Mouse (Mus musculus): ENCODE measurements around the gene Atp6v1f.
A peak's percentile ranks its signal among the peaks of the same experiment; 100 is the strongest.

Atp6v1f gene

DNA sequence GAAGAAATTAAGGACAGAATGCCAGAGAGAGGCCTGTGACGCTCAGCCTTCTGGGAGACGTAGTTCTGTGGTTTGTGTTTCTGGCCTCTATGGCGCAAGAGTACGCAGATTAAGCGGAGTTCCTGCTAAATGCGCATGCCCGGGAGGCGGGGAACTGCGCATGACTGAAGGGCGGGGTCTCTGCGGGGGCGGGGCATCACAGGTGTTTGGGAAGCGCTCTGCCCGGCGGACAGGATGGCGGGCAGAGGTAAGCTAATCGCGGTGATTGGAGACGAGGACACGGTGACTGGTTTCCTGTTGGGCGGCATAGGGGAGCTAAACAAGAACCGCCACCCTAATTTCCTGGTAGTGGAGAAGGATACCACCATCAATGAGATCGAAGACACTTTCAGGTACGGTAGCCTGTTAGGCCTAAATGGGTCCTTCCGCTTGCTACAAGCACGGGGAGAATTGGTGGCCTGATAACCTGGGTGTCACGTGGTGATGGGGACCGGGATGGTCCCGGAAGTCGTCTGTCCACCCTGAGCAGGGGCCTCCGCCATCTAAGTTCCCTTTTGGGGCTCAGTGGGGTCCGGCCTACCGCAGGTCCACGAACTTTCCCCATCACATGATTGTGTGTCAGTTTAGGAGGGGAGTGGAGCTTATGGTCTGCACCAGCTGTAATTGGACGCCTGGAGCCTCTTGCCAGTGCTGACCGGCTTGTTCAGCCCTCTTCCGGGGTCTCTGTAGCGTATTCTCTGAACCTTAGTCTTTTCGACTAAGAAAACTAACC lies at the start of gene Atp6v1f:
Gene Atp6v1f (plus strand): TSS at position 136 of the 772 bp plus-strand sequence.
- DNase-seq (ENCODE audit: low spot score in 2 of 2): peak; percentile 86 to 92

GRCm38 (mm10) chr6:29420596-29420995 lies 46.9 kb upstream of the Atp6v1f start:
- no peak for DNase-seq (ENCODE audit: low spot score in 2 of 2)

GRCm38 (mm10) chr6:29425118-29425517 lies 42.4 kb upstream of the Atp6v1f start:
- DNase-seq (ENCODE audit: low spot score in 2 of 2): no peak

DNA sequence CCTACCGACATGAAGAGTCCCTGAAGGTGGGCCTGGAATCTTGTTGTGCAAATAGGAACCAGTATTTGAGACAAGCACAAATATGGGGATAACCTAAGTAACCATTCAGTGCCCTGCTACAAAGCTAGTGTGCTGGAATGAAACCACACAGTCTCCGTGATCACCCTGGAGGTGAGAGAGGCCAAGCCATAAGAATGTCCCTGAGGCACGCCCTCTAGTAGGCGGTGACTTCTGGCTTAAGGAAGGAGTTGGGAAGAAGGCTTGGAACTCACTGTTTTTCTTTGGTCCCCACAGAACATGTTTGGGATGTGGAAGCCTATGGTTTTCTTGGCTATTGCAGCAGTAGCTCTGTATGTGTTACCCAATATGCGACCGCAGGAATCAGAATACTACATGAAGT lies 41.2 kb upstream of the Atp6v1f start:
- no peak for DNase-seq (ENCODE audit: low spot score in 2 of 2)

DNA sequence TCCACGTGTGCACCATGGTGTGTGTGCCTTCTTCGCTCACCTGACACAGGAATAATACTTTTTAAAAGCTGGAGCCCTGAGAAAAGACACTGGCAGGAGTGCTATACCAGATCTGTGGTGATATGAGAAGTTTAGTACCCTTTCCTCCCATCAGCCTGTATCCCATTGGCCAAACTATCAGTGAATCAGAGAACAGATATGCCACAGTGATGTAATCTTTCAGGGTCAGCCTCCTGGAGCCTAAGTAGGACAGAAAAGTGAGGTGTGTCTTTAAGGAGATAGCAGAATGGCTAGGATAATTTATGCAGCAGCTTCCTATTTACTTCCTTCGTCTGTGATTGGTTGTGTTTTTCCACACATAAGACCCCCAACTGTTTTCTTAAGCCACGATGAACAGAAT lies 39.3 kb upstream of the Atp6v1f start:
- no peak for DNase-seq (ENCODE audit: low spot score in 2 of 2)

GRCm38 (mm10) chr6:29430681-29431420 lies 36.7 kb upstream of the Atp6v1f start:
- no peak for DNase-seq (ENCODE audit: low spot score in 2 of 2)

DNA sequence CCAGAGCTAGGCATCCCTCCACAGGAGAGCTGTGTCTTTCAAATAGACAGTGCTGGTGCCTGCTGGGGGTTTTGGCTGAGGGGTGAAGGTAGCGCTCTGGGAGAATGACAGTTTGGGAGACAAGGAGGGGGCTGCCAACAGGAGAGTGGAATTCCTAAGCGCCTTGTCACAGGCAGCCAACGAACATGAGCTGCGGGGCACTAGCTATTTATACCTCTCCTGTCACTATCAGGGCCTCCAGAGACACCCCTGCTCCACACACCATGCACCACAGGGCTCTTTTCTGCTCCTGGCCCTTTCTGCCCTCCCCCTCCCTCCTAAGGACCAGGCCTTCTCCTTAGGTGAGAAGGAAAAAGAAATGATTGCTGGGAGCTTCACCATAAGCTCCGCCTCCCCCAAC lies 36.0 kb upstream of the Atp6v1f start:
- DNase-seq (ENCODE audit: low spot score in 2 of 2): no peak

- DNase-seq (ENCODE audit: low spot score in 2 of 2): no peak
These were observed 35.4 kb upstream of the Atp6v1f start for GRCm38 (mm10) chr6:29432156-29432555.

DNA sequence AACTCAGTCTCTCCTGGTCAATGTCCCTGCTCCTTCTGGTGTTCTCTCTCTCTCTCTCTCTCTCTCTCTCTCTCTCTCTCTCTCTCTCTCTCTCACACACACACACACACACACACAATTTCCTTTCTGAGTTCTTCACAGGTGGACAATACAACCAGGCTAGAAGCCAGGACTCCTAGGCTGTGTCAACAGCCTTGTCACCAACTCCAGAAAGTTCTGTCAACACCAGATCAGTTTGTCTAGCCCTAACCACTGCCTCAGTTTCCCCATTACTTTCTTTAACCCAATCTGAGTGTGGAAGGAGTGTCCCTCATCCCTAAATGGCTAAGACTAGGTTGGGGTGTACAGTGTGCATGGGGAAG lies 34.9 kb upstream of the Atp6v1f start:
- no peak for DNase-seq (ENCODE audit: low spot score in 2 of 2)

DNA sequence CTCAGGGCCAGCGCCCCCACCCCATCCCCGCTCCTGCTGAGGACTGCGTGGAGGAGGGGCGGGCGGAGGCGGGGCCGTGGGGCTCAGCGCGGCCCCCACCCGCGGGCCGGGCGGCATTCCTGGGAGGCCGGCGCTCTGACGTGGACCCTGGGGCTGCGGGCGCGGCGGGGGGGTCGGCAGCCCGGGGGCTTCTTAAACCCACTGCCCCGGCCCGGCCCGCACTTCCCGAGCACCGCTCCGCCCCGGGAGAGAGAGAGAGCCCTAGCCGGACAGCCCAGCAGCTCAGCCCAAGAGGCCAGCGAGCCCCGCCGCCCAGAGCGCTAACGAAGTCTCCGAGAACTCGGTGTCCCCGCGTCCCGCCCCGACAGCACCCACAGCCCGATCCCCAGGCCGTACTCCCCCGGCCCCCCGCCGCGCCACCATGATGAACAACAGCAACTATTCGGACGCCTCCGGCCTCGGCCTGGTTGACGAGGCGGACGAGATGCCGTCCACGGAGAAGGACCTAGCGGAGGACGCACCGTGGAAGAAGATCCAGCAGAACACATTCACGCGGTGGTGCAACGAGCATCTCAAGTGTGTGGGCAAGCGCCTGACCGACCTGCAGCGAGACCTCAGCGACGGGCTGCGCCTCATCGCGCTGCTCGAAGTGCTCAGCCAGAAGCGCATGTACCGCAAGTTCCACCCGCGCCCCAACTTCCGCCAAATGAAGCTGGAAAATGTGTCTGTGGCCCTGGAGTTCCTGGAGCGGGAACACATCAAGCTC lies 34.3 kb upstream of the Atp6v1f start, which contains the start of gene Flnc:
Gene Flnc (plus strand): TSS at position 219 of the 766 bp plus-strand sequence.
- DNase-seq (ENCODE audit: low spot score in 2 of 2): no peak

DNA sequence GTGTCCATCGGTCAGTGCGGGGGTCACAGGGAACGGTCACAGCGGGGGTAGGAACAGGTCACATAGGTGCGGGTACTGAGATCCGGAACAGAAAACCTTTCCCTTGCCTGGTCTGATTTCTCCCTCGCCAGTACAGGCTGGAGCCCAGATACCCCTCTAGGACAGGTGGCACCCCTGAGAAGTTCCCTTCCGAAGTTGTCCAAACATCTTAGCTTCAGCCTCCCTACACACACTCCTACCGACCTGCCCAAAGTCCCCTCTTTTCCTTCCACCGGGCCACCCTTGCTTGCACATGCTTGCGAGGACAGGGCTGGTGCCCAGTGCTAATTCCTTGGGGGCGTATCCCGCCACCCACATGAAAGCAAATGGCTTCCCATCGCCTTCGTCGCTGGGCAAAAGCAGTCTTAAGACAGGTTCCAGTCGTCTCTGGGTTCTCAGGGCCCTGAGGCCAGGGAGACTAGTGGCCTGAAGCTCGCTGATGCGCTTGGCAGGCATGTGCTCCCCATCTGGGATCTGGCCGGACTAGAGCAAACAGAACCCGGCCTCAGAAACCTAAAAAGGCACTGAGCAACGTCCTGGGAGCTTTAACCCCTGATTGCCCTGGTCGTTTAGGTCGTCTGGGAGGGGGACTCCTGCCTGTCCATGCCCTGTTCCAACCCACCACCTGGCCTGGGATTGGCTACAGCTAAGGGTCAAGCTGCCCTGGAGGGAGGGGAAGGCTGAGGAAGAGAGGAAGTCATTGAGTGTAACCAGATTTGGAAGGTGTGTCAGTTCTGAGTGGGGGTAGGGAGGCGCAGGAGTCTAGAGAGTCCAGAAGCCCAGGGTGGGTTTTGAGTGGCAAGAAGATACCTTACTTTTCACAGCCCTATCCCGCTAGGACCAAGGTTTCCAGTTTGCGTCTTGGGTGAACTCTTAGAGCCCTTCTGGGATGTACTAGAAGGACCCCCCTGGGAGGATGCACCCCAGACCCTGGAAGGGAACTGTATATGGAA lies 33.4 kb upstream of the Atp6v1f start:
- DNase-seq (ENCODE audit: low spot score in 2 of 2): peak in 1 of 2 experiments; percentile 47

- DNase-seq (ENCODE audit: low spot score in 2 of 2): no peak
These were observed 32.4 kb upstream of the Atp6v1f start for GRCm38 (mm10) chr6:29434911-29435691.

- no peak for DNase-seq (ENCODE audit: low spot score in 2 of 2)
These were observed 31.5 kb upstream of the Atp6v1f start for GRCm38 (mm10) chr6:29435940-29436451.

DNA sequence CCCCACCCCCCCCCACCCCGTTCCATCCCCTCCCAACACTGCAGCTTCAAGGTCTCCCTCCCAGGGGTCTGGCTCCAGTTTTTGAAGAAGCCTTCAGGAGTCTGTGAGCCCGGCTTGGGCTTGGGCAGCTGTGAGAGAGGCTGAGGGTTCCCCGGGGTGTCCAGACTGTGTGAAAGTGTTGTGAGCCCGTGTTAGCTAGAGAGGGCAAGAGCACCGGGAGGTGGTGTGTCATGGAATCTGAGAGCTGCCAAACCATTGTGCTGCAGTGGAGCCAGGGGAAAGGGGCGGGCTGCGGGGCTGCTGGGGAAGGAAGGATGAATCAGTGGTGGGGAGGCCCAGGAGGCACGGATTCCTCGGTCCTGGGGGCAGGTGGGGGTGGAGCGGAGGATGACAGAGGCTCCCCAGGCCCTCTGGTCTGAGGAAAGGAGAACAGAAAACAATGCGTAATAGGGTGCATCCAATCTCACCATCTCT lies 31.0 kb upstream of the Atp6v1f start:
- DNase-seq (ENCODE audit: low spot score in 2 of 2): peak in 1 of 2 experiments; percentile 44

DNA sequence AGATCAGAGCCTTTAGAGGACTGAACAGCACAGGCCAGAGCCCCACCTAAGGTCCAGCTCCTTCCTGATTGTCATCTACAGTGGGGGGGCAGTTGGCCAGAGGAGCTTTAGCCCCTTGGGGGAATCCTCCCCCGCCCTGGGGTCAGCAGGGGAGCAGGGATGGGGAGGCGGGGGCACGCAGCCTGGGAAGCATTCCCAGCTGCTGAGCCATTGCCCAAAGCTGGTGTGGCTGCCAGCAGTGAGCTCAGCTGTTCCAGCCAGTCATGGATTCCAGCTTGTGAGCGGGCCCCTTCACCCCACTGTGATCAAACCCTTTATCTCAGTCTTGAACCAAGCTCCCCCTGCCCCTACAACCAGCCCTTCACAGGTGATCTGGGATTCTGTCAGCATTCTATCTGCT lies 28.3 kb upstream of the Atp6v1f start:
- DNase-seq (ENCODE audit: low spot score in 2 of 2): no peak

GRCm38 (mm10) chr6:29439789-29440188 lies 27.7 kb upstream of the Atp6v1f start:
- no peak for DNase-seq (ENCODE audit: low spot score in 2 of 2)

DNA sequence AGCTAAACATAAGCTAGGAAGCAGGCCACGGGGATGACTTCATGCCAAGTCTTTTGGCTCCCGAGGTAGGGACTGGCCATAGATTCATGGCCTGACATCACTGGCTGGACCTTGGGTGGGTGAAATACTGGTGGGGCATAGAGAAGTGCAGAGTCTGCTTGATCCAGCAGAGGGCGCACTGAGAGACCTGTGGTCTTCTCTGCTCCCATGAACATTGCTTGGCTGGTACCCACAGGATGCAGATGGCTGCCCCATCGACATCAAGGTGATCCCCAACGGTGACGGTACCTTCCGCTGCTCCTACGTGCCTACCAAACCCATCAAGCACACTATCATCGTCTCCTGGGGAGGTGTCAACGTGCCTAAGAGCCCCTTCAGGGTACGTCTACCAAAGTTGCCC lies 22.7 kb upstream of the Atp6v1f start:
- no peak for DNase-seq (ENCODE audit: low spot score in 2 of 2)

- DNase-seq (ENCODE audit: low spot score in 2 of 2): no peak
These were observed 22.2 kb upstream of the Atp6v1f start for GRCm38 (mm10) chr6:29445354-29445753.

DNA sequence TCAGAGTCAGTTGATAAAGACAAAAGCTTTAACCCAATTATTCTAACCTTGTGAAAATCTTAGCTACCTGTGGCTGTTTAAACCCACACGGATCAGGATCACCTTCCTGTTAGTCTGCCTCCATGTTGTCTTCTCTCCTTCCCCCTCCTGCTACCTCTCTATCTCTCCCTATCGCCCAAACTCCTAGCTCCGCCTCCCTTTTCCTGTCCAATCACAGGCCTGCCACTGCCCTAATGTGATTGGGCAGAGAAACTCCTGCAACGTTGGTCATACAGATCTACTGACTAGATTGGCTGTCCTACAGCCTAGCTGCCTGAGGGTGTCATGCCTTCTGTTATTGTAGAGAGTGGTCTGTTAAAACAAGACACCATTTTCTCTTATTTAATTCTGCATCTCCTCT lies 17.7 kb upstream of the Atp6v1f start:
- DNase-seq (ENCODE audit: low spot score in 2 of 2): no peak

DNA sequence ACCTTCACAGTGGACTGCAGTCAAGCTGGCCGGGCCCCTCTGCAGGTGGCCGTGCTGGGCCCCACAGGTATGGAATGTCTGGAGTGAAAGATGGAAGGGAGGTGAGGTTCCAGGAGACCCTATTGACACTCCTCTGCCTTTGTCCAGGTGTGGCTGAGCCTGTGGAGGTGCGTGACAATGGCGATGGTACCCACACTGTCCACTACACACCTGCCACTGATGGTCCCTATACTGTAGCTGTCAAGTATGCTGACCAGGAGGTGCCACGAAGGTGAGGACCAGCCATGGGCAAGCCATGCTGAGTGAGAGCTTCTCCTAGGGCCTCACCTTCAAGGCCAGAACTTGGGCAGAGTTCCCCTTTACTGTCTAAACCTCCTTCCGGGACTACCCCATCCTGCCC lies 16.9 kb upstream of the Atp6v1f start:
- no peak for DNase-seq (ENCODE audit: low spot score in 2 of 2)

All from urinary bladder, postnatal 36 days (tissue).